Mouse (Mus musculus): ENCODE results near the gene Mettl1.

The Mettl1 gene

DNA sequence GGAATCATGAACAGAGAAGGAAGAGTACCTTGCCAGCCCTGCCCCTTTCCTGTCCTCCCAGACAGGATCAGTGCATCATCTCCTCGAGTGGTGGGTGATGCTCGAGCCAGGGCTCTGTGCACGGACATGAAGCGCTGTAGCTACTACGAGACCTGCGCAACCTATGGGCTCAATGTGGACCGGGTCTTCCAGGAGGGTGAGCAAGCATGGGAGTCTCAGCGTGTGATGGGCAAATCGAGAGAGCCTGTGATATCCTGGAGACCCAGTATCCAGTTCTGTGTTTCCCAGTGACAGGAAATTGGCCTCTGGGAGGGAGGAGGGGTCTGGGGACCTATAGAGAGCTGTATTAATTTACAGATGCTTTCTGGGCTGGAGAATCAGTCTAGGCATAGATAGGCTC lies 43.8 kb downstream of the Mettl1 start:
- DNase-seq (ENCODE audit: low spot score in 2 of 2) = no peak

DNA sequence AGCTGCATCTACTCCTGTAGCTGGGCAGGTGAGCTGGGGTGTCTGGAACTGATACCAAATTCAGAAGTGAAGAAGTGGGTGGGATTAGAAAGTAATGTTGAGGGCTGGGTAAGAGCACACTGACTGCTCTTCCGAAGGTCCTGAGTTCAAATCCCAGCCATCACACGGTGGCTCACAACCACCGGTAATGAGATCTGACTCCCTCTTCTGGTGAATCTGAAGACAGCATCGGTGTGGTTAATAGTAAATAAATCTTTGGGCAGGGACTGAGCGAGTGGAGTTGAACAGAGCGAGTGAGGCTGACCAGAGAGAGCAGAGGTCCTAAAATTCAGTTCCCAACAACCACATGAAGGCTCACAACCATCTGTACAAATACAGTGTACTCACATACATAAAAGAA lies 44.4 kb downstream of the Mettl1 start:
- DNase-seq (ENCODE audit: low spot score in 2 of 2) = no peak

DNA sequence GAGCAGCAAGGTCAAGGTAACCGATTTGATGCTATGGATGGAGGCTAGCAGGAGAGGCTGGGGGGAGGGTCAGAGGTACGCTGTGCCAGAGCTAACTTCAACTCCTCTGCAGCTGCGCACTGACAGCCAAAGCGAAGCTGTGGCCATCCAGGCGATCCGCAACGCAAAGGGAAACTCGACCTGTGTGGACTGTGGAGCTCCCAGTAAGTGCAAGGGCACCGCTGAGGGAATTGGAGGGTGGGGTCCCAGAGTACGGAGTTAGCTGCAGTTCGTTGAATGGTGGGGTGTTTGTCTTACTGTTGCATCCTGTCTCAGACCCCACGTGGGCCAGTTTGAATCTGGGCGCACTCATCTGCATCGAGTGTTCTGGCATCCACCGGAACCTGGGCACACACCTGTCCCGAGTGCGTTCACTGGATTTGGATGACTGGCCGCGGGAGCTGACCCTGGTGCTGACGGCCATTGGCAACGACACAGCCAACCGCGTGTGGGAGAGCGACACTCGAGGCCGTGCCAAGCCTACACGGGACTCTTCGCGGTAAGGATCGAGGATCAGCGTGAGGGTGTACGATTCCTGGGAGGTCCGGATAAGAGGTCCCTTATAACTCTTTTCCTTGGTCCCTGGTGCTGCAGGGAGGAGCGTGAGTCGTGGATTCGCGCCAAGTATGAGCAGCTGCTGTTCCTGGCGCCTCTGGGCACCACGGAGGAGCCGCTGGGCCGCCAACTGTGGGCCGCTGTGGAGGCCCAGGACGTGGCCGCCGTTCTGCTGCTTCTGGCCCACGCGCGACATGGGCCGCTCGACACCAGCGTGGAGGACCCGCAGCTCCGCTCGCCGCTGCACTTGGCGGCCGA lies 49.6 kb downstream of the Mettl1 start:
- no peak for DNase-seq (ENCODE audit: low spot score in 2 of 2)

DNA sequence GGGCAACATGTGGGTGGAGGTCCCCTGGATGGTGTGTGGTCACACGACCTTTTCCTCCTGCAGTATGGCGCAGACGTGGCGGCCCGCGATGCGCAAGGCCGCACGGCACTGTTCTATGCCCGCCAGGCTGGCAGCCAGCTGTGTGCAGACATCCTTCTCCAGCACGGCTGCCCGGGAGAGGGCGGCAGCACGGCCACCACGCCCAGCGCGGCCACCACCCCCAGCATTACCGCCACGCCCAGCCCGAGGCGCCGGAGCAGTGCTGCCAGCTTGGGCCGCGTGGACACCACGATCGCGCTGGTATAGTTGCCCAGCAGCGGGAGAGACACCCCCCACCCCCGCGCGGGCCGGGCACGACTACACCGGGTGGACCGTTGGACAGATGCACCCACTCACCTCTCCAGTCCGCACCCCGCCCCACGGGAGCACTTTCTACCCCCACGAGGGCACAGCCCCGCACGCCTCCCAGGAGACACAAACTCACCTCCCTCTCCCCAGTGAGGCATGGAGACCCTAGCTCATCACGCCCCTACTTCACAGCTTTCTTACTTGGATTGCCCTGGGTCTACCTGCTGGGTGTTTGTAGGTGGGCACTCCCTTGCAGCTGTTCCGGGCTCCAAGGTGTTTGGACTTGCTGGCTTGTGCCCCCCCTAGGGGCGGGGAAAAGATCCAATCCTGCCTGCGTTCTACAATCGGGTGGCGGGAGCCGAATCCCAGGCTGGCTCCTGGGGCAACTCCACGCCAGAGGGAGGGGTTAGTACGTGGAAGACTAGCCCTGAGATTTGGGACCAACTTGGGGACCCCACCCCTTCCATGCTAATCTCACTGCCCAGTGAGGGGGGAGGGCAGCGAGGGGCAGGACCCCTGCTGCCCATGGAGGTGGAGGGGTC lies 50.5 kb downstream of the Mettl1 start:
- DNase-seq (ENCODE audit: low spot score in 2 of 2) = no peak

DNA sequence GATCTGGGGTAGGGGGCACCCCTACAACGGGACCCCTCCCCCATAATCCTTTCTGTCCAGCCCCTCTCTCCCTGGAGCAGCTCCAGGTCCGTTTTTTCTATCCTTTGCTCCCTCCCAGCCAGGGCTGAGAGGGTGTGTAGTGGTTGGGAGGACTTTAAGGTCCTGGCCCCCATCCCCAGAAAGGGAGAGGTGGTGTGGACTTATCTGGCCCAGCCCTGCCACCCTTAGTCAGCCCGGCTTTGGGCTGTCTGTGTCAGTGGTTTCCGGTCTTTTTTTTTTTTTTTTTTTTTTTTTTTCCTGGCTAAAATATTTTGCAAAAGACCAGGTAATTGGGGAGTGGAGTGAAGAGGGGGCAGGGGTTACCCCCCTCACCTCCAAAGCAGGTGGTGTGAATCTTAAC lies 51.5 kb downstream of the Mettl1 start:
- no peak for DNase-seq (ENCODE audit: low spot score in 2 of 2)

DNA sequence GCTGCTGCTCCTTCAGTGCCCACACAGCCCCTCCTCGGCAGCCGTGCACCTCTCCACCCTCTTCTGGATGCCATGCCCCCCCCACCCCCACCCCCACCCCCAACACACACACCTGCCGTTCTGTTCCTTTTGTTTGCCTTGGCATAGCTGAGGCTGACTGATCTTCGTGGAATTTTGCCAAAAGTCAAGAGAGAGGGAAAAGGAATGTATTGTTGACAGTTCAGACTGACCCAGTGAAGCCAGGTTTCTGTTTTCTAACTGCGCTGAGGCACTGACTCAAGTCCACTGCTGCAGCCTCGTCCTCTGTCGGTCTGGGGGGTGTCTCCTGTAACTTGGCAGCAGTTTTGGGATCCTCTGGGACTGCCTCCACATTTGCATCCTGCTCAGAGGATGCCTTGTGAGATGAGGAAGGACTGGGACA lies 53.2 kb downstream of the Mettl1 start:
- no peak for DNase-seq (ENCODE audit: low spot score in 2 of 2)

All from right cerebral cortex, adult 2 months (tissue).